Mouse (Mus musculus) neural tube, embryonic 13.5 days (tissue): Measurements from ENCODE around the gene Apoc2. TPM values are rescaled to one million over a fixed set of nuclear protein-coding genes. Genes with fewer than 3 reads are reported as not detected.
"Not testable (repeated sequence)": the region's sequence is repeated elsewhere in the genome, so short reads cannot be mapped to it uniquely, and the experiment has no call there.

Experiments
- ATAC-seq: fragments of 200-750 bp; cut with Nextera tagmentation; 2 replicates; pipeline ENCODE4 v1.8.0; 2017; ENCODE audit warnings: low read depth, mild to moderate bottlenecking, moderate TSS enrichment, moderate library complexity
- H3K27ac ChIP-seq: fragments of 300-500 bp; sonication (generic); replicated peaks from 2 replicates; pipeline ENCODE4 v1.5.1; 2015; ENCODE audit warnings: moderate library complexity, mild to moderate bottlenecking, inconsistent platforms
- H3K27me3 ChIP-seq: fragments of 300-500 bp; sonication (generic); 2 replicates; pipeline ENCODE4 v1.6.1; 2015; ENCODE audit warnings: mild to moderate bottlenecking, inconsistent platforms
- H3K36me3 ChIP-seq: fragments of 300-500 bp; sonication (generic); 2 replicates; pipeline ENCODE4 v1.6.1; 2015; ENCODE audit warnings: mild to moderate bottlenecking, inconsistent platforms
- H3K4me1 ChIP-seq: fragments of 300-500 bp; sonication (generic); replicated peaks from 2 replicates; pipeline ENCODE4 v1.6.1; 2015; ENCODE audit warnings: inconsistent platforms
- H3K4me2 ChIP-seq: fragments of 300-500 bp; sonication (generic); 2 replicates; pipeline ENCODE4 v1.6.1; 2015; ENCODE audit warnings: inconsistent platforms, mild to moderate bottlenecking, moderate library complexity
- H3K4me3 ChIP-seq: fragments of 300-500 bp; sonication (generic); 2 replicates; pipeline ENCODE4 v1.5.1; 2015; ENCODE audit warnings: mild to moderate bottlenecking, inconsistent platforms
- H3K9ac ChIP-seq: fragments of 300-500 bp; sonication (generic); 2 replicates; pipeline ENCODE4 v1.6.1; 2015; ENCODE audit warnings: moderate library complexity, mild to moderate bottlenecking, inconsistent platforms
- H3K9me3 ChIP-seq: fragments of 300-500 bp; sonication (generic); 2 replicates; pipeline ENCODE4 v1.6.1; 2016; ENCODE audit warnings: inconsistent platforms
- WGBS: fragments of 180-500 bp; shearing (Covaris S2); methylation state at CpG from one replicate; pipeline ENCODE4 v1.1.7; 2015; 5-methylcytosine and 5-hydroxymethylcytosine counted together
- polyA plus RNA-seq: library from polyadenylated mRNA; unstranded; fragments of >200 nt; fragmentation: Nextera tagmentation; extraction: Ambion mirVana; gene quantifications from 2 replicates; pipeline ENCODE4 v1.2.1, GENCODE M21; 2015

Apoc2 gene
- polyA plus RNA-seq, 1 experiment from 2014 or later: 1.0 TPM

- ATAC-seq, H3K4me3 ChIP-seq, H3K9ac ChIP-seq, H3K27ac ChIP-seq, H3K9me3 ChIP-seq, H3K4me2 ChIP-seq, H3K4me1 ChIP-seq, H3K27me3 ChIP-seq, H3K36me3 ChIP-seq: not testable (repeated sequence)
- WGBS: 80% methylated on average over 8 of the region's 8 CpGs
Observed at GRCm38 (mm10) chr7:19686927-19687583, 9.3 kb upstream of the Apoc2 start.

- ATAC-seq: no peak
- Histone ChIP-seq H3K4me2 (no peak overlapping the region), H3K27ac (no peak overlapping the region), H3K9me3 (no peaks in the 10 kb centered on the region), H3K4me3 (no peak overlapping the region), H3K4me1 (no peaks in the 10 kb centered on the region), H3K27me3 (no peaks in the 10 kb centered on the region), H3K36me3 (no peaks in the 10 kb centered on the region), H3K9ac (no peak overlapping the region)
- 92% methylated on average over 6 of the region's 6 CpGs for WGBS
Observed at GRCm38 (mm10) chr7:19686521-19686920, 8.8 kb upstream of the Apoc2 start.

GRCm38 (mm10) chr7:19685374-19685773, 7.6 kb upstream of the Apoc2 start:
- 67% methylated on average over 4 of the region's 4 CpGs for WGBS
- H3K27me3 ChIP-seq: no peaks in the 10 kb centered on the region
- no peak overlapping the region for H3K4me3 ChIP-seq
- H3K9me3 ChIP-seq: no peaks in the 10 kb centered on the region
- no peaks in the 10 kb centered on the region for H3K4me1 ChIP-seq
- no peak overlapping the region for H3K9ac ChIP-seq
- no peak for ATAC-seq
- H3K4me2 ChIP-seq: no peak overlapping the region
- no peak overlapping the region for H3K27ac ChIP-seq
- H3K36me3 ChIP-seq: no peaks in the 10 kb centered on the region

GRCm38 (mm10) chr7:19683771-19684201, 6.0 kb upstream of the Apoc2 start:
- no peaks in the 10 kb centered on the region for H3K9me3 ChIP-seq
- H3K27ac ChIP-seq: no peak overlapping the region
- H3K27me3 ChIP-seq: no peaks in the 10 kb centered on the region
- H3K9ac ChIP-seq: no peak overlapping the region
- no peaks in the 10 kb centered on the region for H3K4me1 ChIP-seq
- H3K36me3 ChIP-seq: no peaks in the 10 kb centered on the region
- 91% methylated on average over 6 of the region's 6 CpGs for WGBS
- H3K4me2 ChIP-seq: no peak overlapping the region
- ATAC-seq: no peak
- H3K4me3 ChIP-seq: no peak overlapping the region

- H3K9ac ChIP-seq: no peak overlapping the region
- no peaks in the 10 kb centered on the region for H3K9me3 ChIP-seq
- 81% methylated on average over 3 of the region's 3 CpGs for WGBS
- no peaks in the 10 kb centered on the region for H3K27me3 ChIP-seq
- no peak overlapping the region for H3K4me3 ChIP-seq
- no peaks in the 10 kb centered on the region for H3K4me1 ChIP-seq
- no peak overlapping the region for H3K27ac ChIP-seq
- H3K4me2 ChIP-seq: no peak overlapping the region
- no peak for ATAC-seq
- no peaks in the 10 kb centered on the region for H3K36me3 ChIP-seq
Observed at GRCm38 (mm10) chr7:19682979-19683378, 5.2 kb upstream of the Apoc2 start.

- Histone ChIP-seq H3K4me3 (no peak within 1 kb of the TSS), H3K27me3 (no peaks in the 10 kb centered on the region), H3K4me2 (no peak within 1 kb of the TSS), H3K9me3 (no peaks in the 10 kb centered on the region), H3K4me1 (no peaks in the 10 kb centered on the region), H3K36me3 (no peaks in the 10 kb centered on the region), H3K27ac (no peak within 1 kb of the TSS), H3K9ac (no peak within 1 kb of the TSS)
- ATAC-seq: no peak
- 63% methylated on average over 8 of the region's 8 CpGs for WGBS
Observed at GRCm38 (mm10) chr7:19681202-19681694, 3.5 kb upstream of the Apoc2 start, which contains the start of the genes Gm44805 and Apoc4. Gene Gm44805, minus strand, starts transcription at chr7:19681423. Gene Apoc4, minus strand, starts transcription at chr7:19681479.

GRCm38 (mm10) chr7:19680702-19681101, 3.0 kb upstream of the Apoc2 start:
- Histone ChIP-seq H3K4me1 (no peaks in the 10 kb centered on the region), H3K27me3 (no peaks in the 10 kb centered on the region), H3K4me2 (no peak overlapping the region), H3K36me3 (no peaks in the 10 kb centered on the region), H3K27ac (no peak overlapping the region), H3K9me3 (no peaks in the 10 kb centered on the region), H3K9ac (no peak overlapping the region), H3K4me3 (no peak overlapping the region)
- WGBS: 82% methylated on average over 2 of the region's 2 CpGs
- ATAC-seq: no peak

GRCm38 (mm10) chr7:19678901-19679300, 1.2 kb upstream of the Apoc2 start:
- no peaks in the 10 kb centered on the region for H3K27me3 ChIP-seq
- no peak overlapping the region for H3K27ac ChIP-seq
- no peaks in the 10 kb centered on the region for H3K4me1 ChIP-seq
- 90% methylated on average over 3 of the region's 3 CpGs for WGBS
- ATAC-seq: no peak
- H3K4me3 ChIP-seq: no peak overlapping the region
- H3K4me2 ChIP-seq: no peak overlapping the region
- H3K9me3 ChIP-seq: no peaks in the 10 kb centered on the region
- no peaks in the 10 kb centered on the region for H3K36me3 ChIP-seq
- H3K9ac ChIP-seq: no peak overlapping the region

- Histone ChIP-seq H3K9me3 (no peaks in the 10 kb centered on the region), H3K4me3 (no peak overlapping the region), H3K4me2 (no peak overlapping the region), H3K36me3 (no peaks in the 10 kb centered on the region), H3K9ac (no peak overlapping the region), H3K27me3 (no peaks in the 10 kb centered on the region), H3K4me1 (no peaks in the 10 kb centered on the region), H3K27ac (no peak overlapping the region)
- ATAC-seq: no peak
- 63% methylated on average over 1 of the region's 1 CpGs for WGBS
Observed at GRCm38 (mm10) chr7:19676662-19677061, 1.1 kb downstream of the Apoc2 start.

- Histone ChIP-seq H3K27me3 (no peaks in the 10 kb centered on the region), H3K36me3 (no peaks in the 10 kb centered on the region), H3K4me2 (no peak overlapping the region), H3K9me3 (no peaks in the 10 kb centered on the region), H3K4me3 (no peak overlapping the region), H3K9ac (no peak overlapping the region), H3K4me1 (no peaks in the 10 kb centered on the region), H3K27ac (no peak overlapping the region)
- no peak for ATAC-seq
- WGBS: 87% methylated on average over 10 of the region's 10 CpGs
Observed at GRCm38 (mm10) chr7:19675824-19676223, 1.9 kb downstream of the Apoc2 start.

GRCm38 (mm10) chr7:19673083-19673699, 4.5 kb downstream of the Apoc2 start:
- H3K36me3 ChIP-seq: no peaks in the 10 kb centered on the region
- H3K9ac ChIP-seq: no peak overlapping the region
- H3K9me3 ChIP-seq: no peaks in the 10 kb centered on the region
- no peak overlapping the region for H3K4me2 ChIP-seq
- no peaks in the 10 kb centered on the region for H3K27me3 ChIP-seq
- 73% methylated on average over 14 of the region's 14 CpGs for WGBS
- H3K4me3 ChIP-seq: no peak overlapping the region
- peaks cover 5% of the 10 kb centered on the region; the same call in 1 of the 2 replicates for H3K4me1 ChIP-seq
- no peak overlapping the region for H3K27ac ChIP-seq
- no peak for ATAC-seq

GRCm38 (mm10) chr7:19671511-19671910, 6.2 kb downstream of the Apoc2 start:
- Histone ChIP-seq H3K9ac (no peak overlapping the region), H3K36me3 (no peaks in the 10 kb centered on the region), H3K27me3 (no peaks in the 10 kb centered on the region), H3K4me3 (no peak overlapping the region), H3K4me1 (peaks cover 5% of the 10 kb centered on the region), H3K4me2 (no peak overlapping the region), H3K9me3 (no peaks in the 10 kb centered on the region), H3K27ac (no peak overlapping the region)
- ATAC-seq: no peak
- WGBS: 69% methylated on average over 10 of the region's 10 CpGs
